Mouse (Mus musculus): ENCODE measurements around the gene Rpl14. TPM values are rescaled to one million over a fixed set of nuclear protein-coding genes. Genes with fewer than 3 reads are reported as not detected.

Gene Rpl14
- polyA plus RNA-seq, 1 experiment, result 1,504 TPM

GRCm38 (mm10) chr9:120581941-120582618 lies 10.8 kb downstream of the Rpl14 start:
- no peaks in the 10 kb centered on the region for H3K36me3 ChIP-seq (replicated peaks; ENCODE audit: low read length)
- peak overlapping the region; percentile 91 for H3K4me3 ChIP-seq (replicated peaks)
- H3K9me3 ChIP-seq, result no peaks in the 10 kb centered on the region
- H3K4me1 ChIP-seq, result peaks cover 59% of the 10 kb centered on the region
- TF ChIP-seq GATA1 (IDR thresholded peaks at IDR 0.05; ENCODE audit: borderline replicate concordance, low read length), result no peak
- no peak for TF ChIP-seq FLI1 (IDR thresholded peaks at IDR 0.05; ENCODE audit: low read length)
- H3K27me3 ChIP-seq (replicated peaks), result no peaks in the 10 kb centered on the region

- TF ChIP-seq GATA1 (IDR thresholded peaks at IDR 0.05; ENCODE audit: borderline replicate concordance, low read length) (no peak), FLI1 (IDR thresholded peaks at IDR 0.05; ENCODE audit: low read length) (no peak)
Observed at GRCm38 (mm10) chr9:120582619-120583308, 11.5 kb downstream of the Rpl14 start.

GRCm38 (mm10) chr9:120583314-120583713 lies 12.1 kb downstream of the Rpl14 start:
- H3K4me3 ChIP-seq (replicated peaks), result peak overlapping the region; percentile 91
- H3K27me3 ChIP-seq (replicated peaks), result no peaks in the 10 kb centered on the region
- no peak for TF ChIP-seq GATA1 (IDR thresholded peaks at IDR 0.05; ENCODE audit: borderline replicate concordance, low read length)
- no peak for TF ChIP-seq FLI1 (IDR thresholded peaks at IDR 0.05; ENCODE audit: low read length)
- H3K9me3 ChIP-seq, result no peaks in the 10 kb centered on the region
- H3K36me3 ChIP-seq (replicated peaks; ENCODE audit: low read length), result no peaks in the 10 kb centered on the region
- H3K4me1 ChIP-seq, result peaks cover 48% of the 10 kb centered on the region

More at GRCm38 (mm10) chr9:120582619-120583308, 11.5 kb downstream of the Rpl14 start:
- H3K4me1 ChIP-seq, result peaks cover 54% of the 10 kb centered on the region
- H3K36me3 ChIP-seq (replicated peaks; ENCODE audit: low read length), result no peaks in the 10 kb centered on the region
- H3K4me3 ChIP-seq (replicated peaks), result peak overlapping the region; percentile 91
- H3K27me3 ChIP-seq (replicated peaks), result no peaks in the 10 kb centered on the region
- no peaks in the 10 kb centered on the region for H3K9me3 ChIP-seq

- TF ChIP-seq FLI1 (IDR thresholded peaks at IDR 0.05; ENCODE audit: low read length) (no peak), GATA1 (IDR thresholded peaks at IDR 0.05; ENCODE audit: borderline replicate concordance, low read length) (no peak)
- no peak overlapping the region for H3K4me3 ChIP-seq (replicated peaks)
- H3K27me3 ChIP-seq (replicated peaks), result peaks cover 2% of the 10 kb centered on the region
- no peaks in the 10 kb centered on the region for H3K36me3 ChIP-seq (replicated peaks; ENCODE audit: low read length)
- H3K4me1 ChIP-seq, result peaks cover 43% of the 10 kb centered on the region
- no peaks in the 10 kb centered on the region for H3K9me3 ChIP-seq
Observed at GRCm38 (mm10) chr9:120586546-120586945, 15.3 kb downstream of the Rpl14 start.

GRCm38 (mm10) chr9:120591490-120591889 lies 20.2 kb downstream of the Rpl14 start:
- Histone ChIP-seq H3K9me3 (peaks cover 5% of the 10 kb centered on the region), H3K4me3 (replicated peaks) (no peak overlapping the region), H3K36me3 (replicated peaks; ENCODE audit: low read length) (no peaks in the 10 kb centered on the region), H3K4me1 (peaks cover 19% of the 10 kb centered on the region), H3K27me3 (replicated peaks) (peaks cover 29% of the 10 kb centered on the region)
- TF ChIP-seq GATA1 (IDR thresholded peaks at IDR 0.05; ENCODE audit: borderline replicate concordance, low read length), result no peak
- TF ChIP-seq FLI1 (IDR thresholded peaks at IDR 0.05; ENCODE audit: low read length), result no peak

GRCm38 (mm10) chr9:120593383-120594101 lies 22.3 kb downstream of the Rpl14 start:
- no peaks in the 10 kb centered on the region for H3K36me3 ChIP-seq (replicated peaks; ENCODE audit: low read length)
- TF ChIP-seq GATA1 (IDR thresholded peaks at IDR 0.05; ENCODE audit: borderline replicate concordance, low read length), result no peak
- no peak for TF ChIP-seq FLI1 (IDR thresholded peaks at IDR 0.05; ENCODE audit: low read length)
- peaks cover 5% of the 10 kb centered on the region for H3K9me3 ChIP-seq

GRCm38 (mm10) chr9:120594839-120595238 lies 23.6 kb downstream of the Rpl14 start:
- TF ChIP-seq GATA1 (IDR thresholded peaks at IDR 0.05; ENCODE audit: borderline replicate concordance, low read length), result no peak
- TF ChIP-seq FLI1 (IDR thresholded peaks at IDR 0.05; ENCODE audit: low read length), result no peak
- Histone ChIP-seq H3K4me1 (peaks cover 7% of the 10 kb centered on the region), H3K27me3 (replicated peaks) (peaks cover 27% of the 10 kb centered on the region), H3K36me3 (replicated peaks; ENCODE audit: low read length) (no peaks in the 10 kb centered on the region), H3K9me3 (peaks cover 5% of the 10 kb centered on the region), H3K4me3 (replicated peaks) (no peak overlapping the region)

More at GRCm38 (mm10) chr9:120593383-120594101, 22.3 kb downstream of the Rpl14 start:
- Histone ChIP-seq H3K4me1 (peaks cover 15% of the 10 kb centered on the region), H3K4me3 (replicated peaks) (no peak overlapping the region), H3K27me3 (replicated peaks) (peaks cover 29% of the 10 kb centered on the region)

- Histone ChIP-seq H3K4me3 (replicated peaks) (no peak overlapping the region), H3K36me3 (replicated peaks; ENCODE audit: low read length) (no peaks in the 10 kb centered on the region), H3K4me1 (peaks cover 7% of the 10 kb centered on the region), H3K27me3 (replicated peaks) (peaks cover 27% of the 10 kb centered on the region), H3K9me3 (peaks cover 5% of the 10 kb centered on the region)
- no peak for TF ChIP-seq GATA1 (IDR thresholded peaks at IDR 0.05; ENCODE audit: borderline replicate concordance, low read length)
- TF ChIP-seq FLI1 (IDR thresholded peaks at IDR 0.05; ENCODE audit: low read length), result no peak
Observed at GRCm38 (mm10) chr9:120595306-120595705, 24.1 kb downstream of the Rpl14 start.

- TF ChIP-seq FLI1 (IDR thresholded peaks at IDR 0.05; ENCODE audit: low read length), result no peak
- TF ChIP-seq GATA1 (IDR thresholded peaks at IDR 0.05; ENCODE audit: borderline replicate concordance, low read length), result no peak
- H3K4me3 ChIP-seq (replicated peaks), result peak overlapping the region; percentile 76
- peaks cover 15% of the 10 kb centered on the region for H3K4me1 ChIP-seq
- H3K27me3 ChIP-seq (replicated peaks), result peaks cover 13% of the 10 kb centered on the region
- no peaks in the 10 kb centered on the region for H3K9me3 ChIP-seq
- no peaks in the 10 kb centered on the region for H3K36me3 ChIP-seq (replicated peaks; ENCODE audit: low read length)
Observed at GRCm38 (mm10) chr9:120601488-120602171, 30.4 kb downstream of the Rpl14 start.
